Mouse (Mus musculus) heart, postnatal 0 days (tissue): ENCODE data around the gene Srrt. TPM values are rescaled to one million over a fixed set of nuclear protein-coding genes. Genes with fewer than 3 reads are reported as not detected.
A peak's percentile ranks its signal among the peaks of the same experiment; 100 is the strongest.

Experiments
- ATAC-seq: fragments of 200-750 bp; cut with Nextera tagmentation; 2 replicates; pipeline ENCODE4 v1.8.0; 2017; ENCODE audit warnings: low read depth, moderate number of reproducible peaks, moderate library complexity; ENCODE audit not compliant: insufficient read depth
- DNase-seq: peaks from one replicate; pipeline ENCODE4 v3.0.0-alpha.2; 2016; ENCODE audit warnings: low spot score
- H3K27ac ChIP-seq: fragments of 300-500 bp; sonication (generic); 2 replicates; pipeline ENCODE4 v1.5.1; 2014; ENCODE audit warnings: low read depth, mild to moderate bottlenecking
- H3K27me3 ChIP-seq: fragments of 300-500 bp; sonication (generic); 2 replicates; pipeline ENCODE4 v1.6.1; 2014; ENCODE audit warnings: low read length, mixed read lengths; ENCODE audit not compliant: control insufficient read depth, insufficient read depth
- H3K36me3 ChIP-seq: fragments of 300-500 bp; sonication (generic); replicated peaks from 2 replicates; pipeline ENCODE4 v1.6.1; 2014; ENCODE audit warnings: low read length, mixed read lengths; ENCODE audit not compliant: control insufficient read depth, insufficient read depth
- H3K4me1 ChIP-seq: fragments of 300-500 bp; sonication (generic); 2 replicates; pipeline ENCODE4 v1.6.1; 2014; ENCODE audit warnings: antibody characterized with exemption; ENCODE audit not compliant: control insufficient read depth, insufficient read depth
- H3K4me2 ChIP-seq: fragments of 300-500 bp; sonication (generic); 2 replicates; pipeline ENCODE4 v1.6.1; 2014; ENCODE audit warnings: low read depth, mild to moderate bottlenecking, low read length, moderate library complexity
- H3K4me3 ChIP-seq: fragments of 300-500 bp; sonication (generic); 2 replicates; pipeline ENCODE4 v1.5.1; 2014; ENCODE audit warnings: low read depth, low read length
- H3K9ac ChIP-seq: fragments of 300-500 bp; sonication (generic); replicated peaks from 2 replicates; pipeline ENCODE4 v1.6.1; 2014; ENCODE audit warnings: low read depth, low read length, mixed read lengths
- H3K9me3 ChIP-seq: fragments of 300-500 bp; sonication (generic); replicated peaks from 2 replicates; pipeline ENCODE4 v1.6.1; 2016; ENCODE audit warnings: low read length; ENCODE audit not compliant: control insufficient read depth
- CTCF ChIP-seq: IDR thresholded peaks from 2 replicates; pipeline ENCODE4 v1.5.1; 2016; ENCODE audit warnings: antibody characterized with exemption, control low read depth, low read depth
- EP300 ChIP-seq: IDR thresholded peaks from 2 replicates; pipeline ENCODE4 v1.6.1; 2016; ENCODE audit warnings: antibody characterized with exemption, low read depth
- WGBS: fragments of 180-500 bp; shearing (Covaris S2); extraction: QIAGEN DNeasy Blood & Tissue Kit; methylation state at CpG from one replicate; pipeline ENCODE4 v1.1.7; 2014; 5-methylcytosine and 5-hydroxymethylcytosine counted together
- polyA plus RNA-seq: library from polyadenylated mRNA; unstranded; fragments of >200 nt; fragmentation: Nextera tagmentation; extraction: Ambion mirVana; gene quantifications from 2 replicates; pipeline ENCODE4 v1.2.1, GENCODE M21; 2015
- total RNA-seq: library from RNA; depleted of rRNA; stranded (reverse); fragments of >200 nt; gene quantifications from 2 replicates; pipeline ENCODE4 v1.2.3, GENCODE M21; 2014; ENCODE audit warnings: low replicate concordance

Srrt gene
- total and polyA plus RNA-seq, 2 experiments from 2014 or later = 34.9 to 139 TPM

DNA sequence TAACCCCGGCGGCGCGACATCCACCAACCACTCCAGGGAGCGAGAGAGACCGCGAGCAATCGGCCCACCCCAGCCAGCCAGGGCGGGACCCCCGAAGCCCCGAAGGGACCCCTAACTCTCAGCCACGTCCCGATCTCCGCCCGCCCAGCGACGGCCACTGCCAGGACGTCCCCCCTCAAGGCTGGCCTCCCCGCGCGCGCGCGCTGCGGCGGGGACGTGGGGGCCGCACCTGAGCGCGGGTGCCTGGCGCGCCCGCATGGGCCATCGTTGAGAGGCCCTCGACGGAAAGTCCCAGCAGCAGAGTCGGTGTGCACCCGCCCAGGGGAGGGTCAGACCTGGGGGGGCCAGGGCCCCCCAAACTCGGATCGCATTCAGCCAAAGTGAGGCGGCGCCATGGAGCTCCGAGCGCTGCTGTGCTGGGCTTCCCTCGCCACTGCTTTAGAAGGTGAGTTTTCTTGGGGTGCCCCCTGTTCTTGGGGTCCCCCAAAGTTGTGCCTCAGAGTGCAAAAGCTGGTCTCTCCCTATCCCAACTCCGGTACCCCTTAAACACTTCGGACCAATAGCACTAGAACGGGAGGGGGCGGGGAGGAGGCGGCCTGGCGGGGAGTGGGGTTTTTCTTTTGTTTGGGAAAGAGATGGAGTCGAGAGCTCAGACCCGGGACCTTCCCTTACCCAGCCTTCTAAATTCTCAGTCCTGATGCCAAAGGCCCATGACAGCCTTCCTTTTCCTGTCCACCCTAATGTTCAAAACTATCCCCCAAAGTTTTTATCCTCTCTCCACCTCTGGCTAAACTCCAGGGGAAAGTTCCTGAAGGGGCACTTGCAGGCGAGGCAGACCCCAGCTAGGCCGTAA is 43.0 kb upstream of the Srrt start:
- Histone ChIP-seq H3K4me1 (peaks cover 32% of the 10 kb centered on the region), H3K9me3 (no peaks in the 10 kb centered on the region), H3K4me2 (peak overlapping the region; percentile 88), H3K36me3 (peaks cover 19% of the 10 kb centered on the region), H3K4me3 (peak overlapping the region; percentile 93), H3K9ac (peak overlapping the region; percentile 97), H3K27me3 (no peaks in the 10 kb centered on the region), H3K27ac (peak overlapping the region; percentile 99)
- ATAC-seq (peak; percentile 35), DNase-seq (no peak)
- TF ChIP-seq EP300 = no peak
- TF ChIP-seq CTCF = no peak
- under 1% methylated on average over 51 of the region's 55 CpGs for WGBS

- TF ChIP-seq EP300 (peak; percentile 89), CTCF (peak; percentile 24; the same call in 1 of the 2 replicates)
- Histone ChIP-seq H3K4me1 (peaks cover 34% of the 10 kb centered on the region), H3K9ac (peak within 1 kb of the TSS; percentile 97), H3K27me3 (no peaks in the 10 kb centered on the region), H3K27ac (peak within 1 kb of the TSS; percentile 99), H3K9me3 (no peaks in the 10 kb centered on the region), H3K4me3 (peak within 1 kb of the TSS; percentile 93), H3K4me2 (peak within 1 kb of the TSS; percentile 88), H3K36me3 (peaks cover 11% of the 10 kb centered on the region)
- ATAC-seq (peak; percentile 93), DNase-seq (peak; percentile 98)
- under 1% methylated on average over 25 of the region's 32 CpGs for WGBS
Observed at GRCm38 (mm10) chr5:137349384-137350204, 42.1 kb upstream of the Srrt start, which contains the start of gene Ephb4. TSS of gene Ephb4 (plus strand) at chr5:137350109.

GRCm38 (mm10) chr5:137348482-137349383 is 41.3 kb upstream of the Srrt start:
- Histone ChIP-seq H3K4me2 (peak overlapping the region; percentile 88), H3K27ac (peak overlapping the region; percentile 99), H3K27me3 (no peaks in the 10 kb centered on the region), H3K4me1 (peaks cover 34% of the 10 kb centered on the region), H3K4me3 (peak overlapping the region; percentile 93), H3K9me3 (no peaks in the 10 kb centered on the region), H3K9ac (peak overlapping the region; percentile 97), H3K36me3 (peaks cover 2% of the 10 kb centered on the region)
- TF ChIP-seq CTCF (no peak), EP300 (peak; percentile 97)
- DNase-seq = peak; percentile 84
- ATAC-seq = peak; percentile 49
- WGBS = 2% methylated on average over 33 of the region's 33 CpGs

DNA sequence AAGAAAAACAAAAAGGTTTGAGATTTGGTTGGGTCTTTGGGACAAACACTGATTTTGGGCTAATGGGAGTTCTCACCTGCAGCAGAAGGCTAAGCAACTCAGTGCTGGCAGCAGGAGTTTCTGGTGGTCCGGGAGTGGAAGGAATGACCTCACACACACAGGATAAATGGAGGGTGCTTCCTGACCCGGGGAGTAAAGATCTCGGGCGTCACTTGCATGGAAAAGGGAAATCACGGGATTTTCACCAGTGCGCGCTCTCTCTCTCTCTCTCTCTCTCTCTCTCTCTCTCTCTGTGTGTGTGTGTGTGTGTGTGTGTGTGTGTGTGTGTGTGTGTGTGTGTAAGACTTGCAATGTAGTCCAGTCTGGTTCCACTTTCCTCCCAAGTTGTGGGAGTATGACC is 40.4 kb upstream of the Srrt start:
- Histone ChIP-seq H3K27me3 (no peaks in the 10 kb centered on the region), H3K9me3 (no peaks in the 10 kb centered on the region), H3K4me2 (no peak overlapping the region), H3K4me3 (no peak overlapping the region), H3K36me3 (no peaks in the 10 kb centered on the region), H3K27ac (peak overlapping the region; percentile 99), H3K4me1 (peaks cover 33% of the 10 kb centered on the region), H3K9ac (0 out of 2 replicates have a peak overlapping the region, but pooled peaks have one; percentile 97)
- WGBS = 30% methylated on average over 7 of the region's 7 CpGs
- peak; percentile 53 for DNase-seq
- TF ChIP-seq EP300 = no peak
- TF ChIP-seq CTCF = no peak
- ATAC-seq = no peak

DNA sequence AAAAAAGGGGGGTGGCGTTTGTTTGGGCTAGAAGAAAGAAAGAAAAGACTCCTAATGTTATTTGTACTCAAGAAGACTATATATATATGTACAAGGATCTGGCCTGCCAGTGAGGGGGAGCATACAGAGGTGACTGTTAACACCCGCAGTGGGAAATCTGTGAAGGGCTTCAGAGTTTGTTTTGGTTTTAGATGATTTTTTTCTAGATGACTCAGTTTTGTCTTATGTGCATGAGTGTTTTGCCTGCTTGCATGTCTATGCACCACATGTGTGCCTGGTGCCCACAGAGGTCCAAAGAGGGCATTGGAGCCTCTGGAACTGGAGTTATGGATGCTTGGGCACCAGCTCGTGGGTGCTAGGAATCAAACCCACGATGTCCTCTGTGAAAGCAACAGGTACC is 39.5 kb upstream of the Srrt start:
- H3K27ac ChIP-seq = no peak overlapping the region
- ATAC-seq (no peak), DNase-seq (no peak)

More for the DNA sequence above, 39.5 kb upstream of the Srrt start:
- H3K4me1 ChIP-seq = peaks cover 26% of the 10 kb centered on the region; the same call in 1 of the 2 replicates
- H3K27me3 ChIP-seq = no peaks in the 10 kb centered on the region
- no peaks in the 10 kb centered on the region for H3K36me3 ChIP-seq
- no peak overlapping the region for H3K4me2 ChIP-seq
- TF ChIP-seq EP300 (no peak), CTCF (no peak)
- WGBS = 79% methylated on average over 4 of the region's 4 CpGs
- no peaks in the 10 kb centered on the region for H3K9me3 ChIP-seq
- H3K4me3 ChIP-seq = no peak overlapping the region
- no peak overlapping the region for H3K9ac ChIP-seq
